Mouse (Mus musculus) frontal cortex, postnatal 14 days (tissue): Measurements from ENCODE around the gene Ints1.
"Not testable (repeated sequence)": the region's sequence is repeated elsewhere in the genome, so short reads cannot be mapped to it uniquely, and the experiment has no call there.

Source experiments
- DNase-seq, 2 experiments: peaks; one replicate each; pipeline ENCODE4 v3.0.0; 2022; ENCODE audit warnings: low spot score in 2 of 2

The Ints1 gene

GRCm38 (mm10) chr5:139756135-139756534 is 19.3 kb downstream of the Ints1 start:
- DNase-seq: no peak

- no peak for DNase-seq
Observed at GRCm38 (mm10) chr5:139754753-139755152, 20.7 kb downstream of the Ints1 start.

GRCm38 (mm10) chr5:139750535-139750934 is 24.9 kb downstream of the Ints1 start:
- peak in 1 of 2 experiments; percentile 58 for DNase-seq

GRCm38 (mm10) chr5:139749413-139750125 is 25.9 kb downstream of the Ints1 start:
- DNase-seq: no peak

- DNase-seq: no peak
Observed at GRCm38 (mm10) chr5:139745771-139746170, 29.7 kb downstream of the Ints1 start.

GRCm38 (mm10) chr5:139742640-139743039 is 32.8 kb downstream of the Ints1 start:
- DNase-seq: not testable (repeated sequence)

- no peak for DNase-seq
Observed at GRCm38 (mm10) chr5:139738592-139739315, 36.7 kb downstream of the Ints1 start.

- DNase-seq: no peak
Observed at GRCm38 (mm10) chr5:139737841-139738591, 37.5 kb downstream of the Ints1 start.

GRCm38 (mm10) chr5:139736504-139736940 is 39.0 kb downstream of the Ints1 start:
- DNase-seq: no peak

- peak; percentile 79 to 83 for DNase-seq
Observed at GRCm38 (mm10) chr5:139735677-139736503, 39.6 kb downstream of the Ints1 start, which contains the start of gene Micall2. TSS of gene Micall2 (minus strand) at chr5:139736336.

- DNase-seq: no peak
Observed at GRCm38 (mm10) chr5:139734746-139735145, 40.7 kb downstream of the Ints1 start.

- no peak for DNase-seq
Observed at GRCm38 (mm10) chr5:139734016-139734415, 41.5 kb downstream of the Ints1 start.

GRCm38 (mm10) chr5:139732634-139733107 is 42.8 kb downstream of the Ints1 start:
- no peak for DNase-seq

- no peak for DNase-seq
Observed at GRCm38 (mm10) chr5:139730712-139731486, 44.6 kb downstream of the Ints1 start.

GRCm38 (mm10) chr5:139727261-139727660 is 48.2 kb downstream of the Ints1 start:
- DNase-seq: no peak

GRCm38 (mm10) chr5:139726186-139726585 is 49.3 kb downstream of the Ints1 start:
- no peak for DNase-seq

- DNase-seq: no peak
Observed at GRCm38 (mm10) chr5:139724336-139725116, 50.9 kb downstream of the Ints1 start.

- no peak for DNase-seq
Observed at GRCm38 (mm10) chr5:139723113-139723512, 52.4 kb downstream of the Ints1 start.

GRCm38 (mm10) chr5:139722709-139723108 is 52.8 kb downstream of the Ints1 start:
- no peak for DNase-seq

- no peak for DNase-seq
Observed at GRCm38 (mm10) chr5:139718949-139719348, 56.5 kb downstream of the Ints1 start.
